Mouse (Mus musculus) liver, adult 2 months (tissue): ENCODE data around the gene Gm21969. TPM values are rescaled to one million over a fixed set of nuclear protein-coding genes. Genes with fewer than 3 reads are reported as not detected.

Experiments used
- DNase-seq: peaks from one replicate; pipeline ENCODE4 v3.0.0-alpha.2; 2011; ENCODE audit warnings: low read depth, low spot score; ENCODE audit errors: extremely low read depth
- H3K27ac ChIP-seq: fragments of 200-500 bp; replicated peaks from 2 replicates; pipeline ENCODE4 v1.5.1; 2012; ENCODE audit warnings: low read depth, mild to moderate bottlenecking, control low read depth, inconsistent platforms, low read length; ENCODE audit not compliant: insufficient read depth
- H3K27me3 ChIP-seq: fragments of 200-500 bp; 2 replicates; pipeline ENCODE4 v1.6.1; 2012; ENCODE audit warnings: mild to moderate bottlenecking, moderate library complexity, low read length, inconsistent platforms; ENCODE audit not compliant: control insufficient read depth, insufficient read depth
- H3K36me3 ChIP-seq: fragments of 200-500 bp; 2 replicates; pipeline ENCODE4 v1.6.1; 2012; ENCODE audit warnings: low read length, inconsistent platforms; ENCODE audit not compliant: control insufficient read depth, insufficient read depth
- H3K4me1 ChIP-seq: fragments of 200-500 bp; 2 replicates; pipeline ENCODE4 v1.6.1; 2011; ENCODE audit warnings: low read length; ENCODE audit not compliant: control insufficient read depth, insufficient read depth
- H3K4me3 ChIP-seq: fragments of 200-500 bp; 2 replicates; pipeline ENCODE4 v1.5.1; 2011; ENCODE audit warnings: low read depth, mild to moderate bottlenecking, control low read depth, low read length, moderate library complexity; ENCODE audit not compliant: insufficient read depth
- H3K79me2 ChIP-seq: fragments of 200-500 bp; 2 replicates; pipeline ENCODE4 v1.6.1; 2012; ENCODE audit warnings: inconsistent platforms, mild to moderate bottlenecking, low read length, moderate library complexity; ENCODE audit not compliant: control insufficient read depth, insufficient read depth
- H3K9ac ChIP-seq: fragments of 200-500 bp; 2 replicates; pipeline ENCODE4 v1.6.1; 2012; ENCODE audit warnings: low read depth, mild to moderate bottlenecking, control low read depth, inconsistent platforms, low read length
- CTCF ChIP-seq: fragments of 200-500 bp; IDR thresholded peaks from 2 replicates; pipeline ENCODE4 v1.5.1; 2011; ENCODE audit warnings: low read depth, low read length, control low read depth
- POLR2A ChIP-seq: fragments of 200-500 bp; IDR thresholded peaks from 2 replicates; pipeline ENCODE4 v1.6.1; 2011; ENCODE audit warnings: low read length, control low read depth; ENCODE audit not compliant: insufficient read depth; ENCODE audit errors: extremely low read depth
- WGBS: fragments of 180-500 bp; shearing (Covaris S2); methylation state at CpG from one replicate; pipeline ENCODE4 v1.1.7; 2018; 5-methylcytosine and 5-hydroxymethylcytosine counted together
- polyA plus RNA-seq: library from polyadenylated mRNA; depleted of rRNA; stranded (reverse); fragments of >200 nt; gene quantifications from 2 replicates; pipeline ENCODE4 v1.2.3, GENCODE M21; 2012
- total RNA-seq: library from RNA; depleted of rRNA; stranded (reverse); fragments of >200 nt; gene quantifications from 2 replicates; pipeline ENCODE4 v1.2.3, GENCODE M21; 2014

Gm21969 gene
- total and polyA plus RNA-seq, 2 experiments, result 0.09 to 0.11 TPM

GRCm38 (mm10) chr4:139574156-139574798, 28.7 kb upstream of the Gm21969 start:
- TF ChIP-seq CTCF, result peak; percentile 89
- TF ChIP-seq POLR2A, result peak; percentile 99
- no peaks in the 10 kb centered on the region for H3K27me3 ChIP-seq
- peak overlapping the region; percentile 94 for H3K9ac ChIP-seq
- DNase-seq, result peak; percentile 97
- peak overlapping the region; percentile 74 for H3K27ac ChIP-seq
- H3K4me3 ChIP-seq, result peak overlapping the region; percentile 74
- peaks cover 34% of the 10 kb centered on the region for H3K4me1 ChIP-seq
- peaks cover 32% of the 10 kb centered on the region for H3K79me2 ChIP-seq
- under 1% methylated on average over 51 of the region's 52 CpGs for WGBS
- no peaks in the 10 kb centered on the region for H3K36me3 ChIP-seq

- H3K36me3 ChIP-seq, result no peaks in the 10 kb centered on the region
- DNase-seq, result peak; percentile 45
- H3K4me3 ChIP-seq, result peak overlapping the region; percentile 74
- no peak for TF ChIP-seq CTCF
- TF ChIP-seq POLR2A, result no peak
- H3K27me3 ChIP-seq, result no peaks in the 10 kb centered on the region
- WGBS, result under 1% methylated on average over 100 of the region's 111 CpGs
- H3K4me1 ChIP-seq, result peaks cover 41% of the 10 kb centered on the region
- peak overlapping the region; percentile 80 for H3K27ac ChIP-seq
- H3K79me2 ChIP-seq, result peaks cover 37% of the 10 kb centered on the region
- H3K9ac ChIP-seq, result peak overlapping the region; percentile 94
These were observed 27.9 kb upstream of the Gm21969 start for GRCm38 (mm10) chr4:139574799-139575672.

- H3K4me1 ChIP-seq, result peaks cover 46% of the 10 kb centered on the region
- peak overlapping the region; percentile 80 for H3K27ac ChIP-seq
These were observed 27.3 kb upstream of the Gm21969 start for GRCm38 (mm10) chr4:139575673-139576003.

GRCm38 (mm10) chr4:139576251-139576880, 26.6 kb upstream of the Gm21969 start:
- Histone ChIP-seq H3K27ac (peak overlapping the region; percentile 20; the same call in 1 of the 2 replicates), H3K4me3 (no peak overlapping the region; the same call in 1 of the 2 replicates), H3K4me1 (peaks cover 53% of the 10 kb centered on the region), H3K9ac (peak overlapping the region; percentile 57), H3K27me3 (no peaks in the 10 kb centered on the region), H3K79me2 (peaks cover 41% of the 10 kb centered on the region), H3K36me3 (no peaks in the 10 kb centered on the region)
- TF ChIP-seq CTCF (no peak), POLR2A (no peak)
- DNase-seq, result no peak
- 26% methylated on average over 14 of the region's 14 CpGs for WGBS

More at GRCm38 (mm10) chr4:139575673-139576003, 27.3 kb upstream of the Gm21969 start:
- WGBS, result 2% methylated on average over 14 of the region's 14 CpGs
- Histone ChIP-seq H3K27me3 (no peaks in the 10 kb centered on the region), H3K36me3 (no peaks in the 10 kb centered on the region), H3K9ac (peak overlapping the region; percentile 94), H3K4me3 (peak overlapping the region; percentile 74), H3K79me2 (peaks cover 40% of the 10 kb centered on the region)
- TF ChIP-seq POLR2A (no peak), CTCF (no peak)
- peak; percentile 51 for DNase-seq

GRCm38 (mm10) chr4:139577006-139577405, 26.0 kb upstream of the Gm21969 start:
- TF ChIP-seq CTCF, result no peak
- no peak for TF ChIP-seq POLR2A
- peaks cover 44% of the 10 kb centered on the region for H3K79me2 ChIP-seq
- WGBS, result 18% methylated on average over 7 of the region's 7 CpGs
- H3K4me1 ChIP-seq, result peaks cover 58% of the 10 kb centered on the region
- H3K36me3 ChIP-seq, result no peaks in the 10 kb centered on the region
- H3K27ac ChIP-seq, result peak overlapping the region; percentile 20; the same call in 1 of the 2 replicates
- H3K4me3 ChIP-seq, result no peak overlapping the region
- H3K27me3 ChIP-seq, result no peaks in the 10 kb centered on the region
- DNase-seq, result peak; percentile 91
- H3K9ac ChIP-seq, result no peak overlapping the region; the same call in 1 of the 2 replicates
